17 mouse cellular contexts compared by ENCODE assay signal in the genomic region with DNA sequence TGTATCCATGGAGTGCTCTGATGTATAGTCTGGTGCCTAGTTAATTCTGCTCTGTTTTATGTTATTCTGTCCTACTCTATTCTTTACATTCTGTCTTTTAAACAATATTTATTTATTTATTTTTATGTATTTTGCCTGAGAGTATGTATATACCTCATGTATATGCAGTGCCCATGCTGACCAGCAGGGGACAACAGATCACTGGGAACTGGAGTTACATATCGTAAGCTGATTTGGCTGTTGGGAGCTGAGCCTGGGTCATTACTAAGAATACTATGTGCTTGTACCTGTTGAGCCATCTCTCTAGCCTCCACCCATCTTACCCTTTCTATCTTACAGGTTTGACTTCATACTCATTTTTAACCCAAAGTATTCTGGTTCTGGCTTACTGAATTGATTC.
DNase-seq lines count a peak whose midpoint lies in the region; ATAC-seq and TF ChIP-seq lines count a peak whose summit lies in the region.
"Had no signal": no experiment of that assay in that cellular context is flagged by ENCODE, and none has a peak within 500 bp of the region (broad histone marks: within the 10 kb centered on the region; RNA-seq: fewer than 3 reads in every experiment).

No protein-coding gene starts in this region.

- H3K4me1 ChIP-seq in kidney, embryonic 16.5 days (ENCODE audit: insufficient read depth, low read length): no peaks in the 10 kb centered on the region
- H3K4me1 ChIP-seq in heart, embryonic 11.5 days (ENCODE audit: control insufficient read depth, insufficient read depth, low read length): no peaks in the 10 kb centered on the region
- H3K4me1 ChIP-seq: liver, embryonic 13.5 days; midbrain, embryonic 13.5 days had no signal

- H3K9me3 ChIP-seq in kidney, embryonic 16.5 days (ENCODE audit: low read length): no peaks in the 10 kb centered on the region
- no peaks in the 10 kb centered on the region for H3K9me3 ChIP-seq in heart, embryonic 11.5 days (replicated peaks; ENCODE audit: control insufficient read depth, low read length)
- H3K9me3 ChIP-seq: liver, embryonic 13.5 days; midbrain, embryonic 13.5 days had no signal

- H3K27me3 ChIP-seq in kidney, embryonic 16.5 days (ENCODE audit: insufficient read depth, low read length): no peaks in the 10 kb centered on the region
- no peaks in the 10 kb centered on the region for H3K27me3 ChIP-seq in heart, embryonic 11.5 days (ENCODE audit: control insufficient read depth, insufficient read depth, low read length)
- H3K27me3 ChIP-seq: liver, embryonic 13.5 days; midbrain, embryonic 13.5 days had no signal

- H3K9ac ChIP-seq in kidney, embryonic 16.5 days (replicated peaks; ENCODE audit: low read length): no peak overlapping the region
- no peak overlapping the region for H3K9ac ChIP-seq in heart, embryonic 11.5 days (ENCODE audit: low read depth, low read length)
- H3K9ac ChIP-seq: liver, embryonic 13.5 days; midbrain, embryonic 13.5 days had no signal

- intact Hi-C loops in gastrocnemius, adult 2 months (cut with DNase I): no loop called here

- no peak for ATAC-seq in kidney, embryonic 16.5 days (ENCODE audit: low FRiP score, low TSS enrichment)
- no peak for ATAC-seq in heart, embryonic 11.5 days (replicated peaks; ENCODE audit: insufficient number of reproducible peaks, low FRiP score, low TSS enrichment)
- ATAC-seq: hindbrain, embryonic 16.5 days; midbrain, embryonic 13.5 days had no signal

- 100% methylated on average over 1 of the region's 1 CpGs for WGBS in kidney, embryonic 16.5 days
- 82% methylated on average over 1 of the region's 1 CpGs for WGBS in heart, embryonic 11.5 days (ENCODE audit: insufficient replicate concordance)

- no peak overlapping the region for H3K27ac ChIP-seq in gastrocnemius, adult 2 months
- no peak overlapping the region for H3K27ac ChIP-seq in kidney, embryonic 16.5 days (ENCODE audit: low read length)
- no peak overlapping the region for H3K27ac ChIP-seq in heart, embryonic 11.5 days (ENCODE audit: low read depth, low read length)
- H3K27ac ChIP-seq: liver, embryonic 13.5 days; macrophage; midbrain, embryonic 13.5 days had no signal

- H3K36me3 ChIP-seq in kidney, embryonic 16.5 days (ENCODE audit: insufficient read depth, low read length): no peaks in the 10 kb centered on the region
- no peaks in the 10 kb centered on the region for H3K36me3 ChIP-seq in heart, embryonic 11.5 days (ENCODE audit: control insufficient read depth, insufficient read depth, low read length)
- H3K36me3 ChIP-seq: liver, embryonic 13.5 days; midbrain, embryonic 13.5 days had no signal

- no peak overlapping the region for H3K4me3 ChIP-seq in gastrocnemius, adult 2 months
- H3K4me3 ChIP-seq in kidney, embryonic 16.5 days (ENCODE audit: low read length): no peak overlapping the region
- no peak overlapping the region for H3K4me3 ChIP-seq in heart, embryonic 11.5 days (ENCODE audit: low read depth, low read length)
- H3K4me3 ChIP-seq: erythroblast, embryonic 14.5 days; liver, embryonic 13.5 days; midbrain, embryonic 13.5 days had no signal

- no peak overlapping the region for H3K4me2 ChIP-seq in kidney, embryonic 16.5 days (replicated peaks; ENCODE audit: low read depth, low read length)
- no peak overlapping the region for H3K4me2 ChIP-seq in heart, embryonic 11.5 days
- H3K4me2 ChIP-seq: liver, embryonic 13.5 days; midbrain, embryonic 13.5 days had no signal

- no peak for DNase-seq in gastrocnemius, adult 2 months
- no peak for DNase-seq in gastrocnemius, postnatal 10 days
- DNase-seq in kidney, postnatal 4 days: peak; percentile 16 to 18
- peak; percentile 8 for DNase-seq in thymus, postnatal 4 days
- no peak for DNase-seq in thymus, adult 18-20 months
- no peak for DNase-seq in spleen, adult 18-20 months
- DNase-seq: B cell, adult 2 months; cerebellum, adult 8-10 months; gastrocnemius, postnatal 25 days; liver, embryonic 13.5 days; thymus, postnatal 14 days had no signal

- TF ChIP-seq CTCF in gastrocnemius, adult 2 months (IDR thresholded peaks at IDR 0.05): 0 out of 2 replicates have a peak, but pooled peaks have one; percentile 4

Comparison
In these comparisons a context has a peak if more than half of its experiments do, and no peak if none do; other contexts are left out.
1. DNase-seq: peak in kidney, postnatal 4 days (2 of 2) and thymus, postnatal 4 days (single experiment); none in gastrocnemius, adult 2 months (single experiment), gastrocnemius, postnatal 10 days (single experiment), thymus, adult 18-20 months (0 of 2) and spleen, adult 18-20 months (0 of 2).